Mouse (Mus musculus) myocyte (in vitro differentiated cells): ENCODE measurements around the gene Smco2.

Source experiments
- MAX ChIP-seq: IDR thresholded peaks from one replicate; pipeline ENCODE4 v1.6.1; 2011; ENCODE audit warnings: low read depth, mild to moderate bottlenecking, control low read depth
- MYOD1 ChIP-seq, 3 experiments: IDR thresholded peaks; one replicate each; pipeline ENCODE4 v1.6.1; 2011; ENCODE audit warnings: control low read depth in 2 of 3, low read depth in 2 of 3, mild to moderate bottlenecking in 2 of 3, moderate library complexity in 1 of 3; ENCODE audit not compliant: insufficient read length in 2 of 3, control insufficient read depth in 1 of 3
- MYOG ChIP-seq, 3 experiments: IDR thresholded peaks; one replicate each; pipeline ENCODE4 v1.6.1; 2011; ENCODE audit warnings: control low read depth in 2 of 3, low read depth in 2 of 3, mild to moderate bottlenecking in 2 of 3; ENCODE audit not compliant: insufficient read length in 2 of 3, control insufficient read depth in 1 of 3, insufficient read depth in 1 of 3
- POLR2A ChIP-seq: IDR thresholded peaks from one replicate; pipeline ENCODE4 v1.6.1; 2011; ENCODE audit warnings: low read depth, mild to moderate bottlenecking, control low read depth, moderate library complexity; ENCODE audit not compliant: insufficient read length
- TCF12 ChIP-seq: IDR thresholded peaks from one replicate; pipeline ENCODE4 v1.6.1; 2011; ENCODE audit warnings: mild to moderate bottlenecking, control low read depth; ENCODE audit not compliant: poor library complexity, insufficient read depth, severe bottlenecking
- USF1 ChIP-seq: IDR thresholded peaks from one replicate; pipeline ENCODE4 v1.6.1; 2011; ENCODE audit warnings: low read depth, mild to moderate bottlenecking, control low read depth, moderate library complexity

DNA sequence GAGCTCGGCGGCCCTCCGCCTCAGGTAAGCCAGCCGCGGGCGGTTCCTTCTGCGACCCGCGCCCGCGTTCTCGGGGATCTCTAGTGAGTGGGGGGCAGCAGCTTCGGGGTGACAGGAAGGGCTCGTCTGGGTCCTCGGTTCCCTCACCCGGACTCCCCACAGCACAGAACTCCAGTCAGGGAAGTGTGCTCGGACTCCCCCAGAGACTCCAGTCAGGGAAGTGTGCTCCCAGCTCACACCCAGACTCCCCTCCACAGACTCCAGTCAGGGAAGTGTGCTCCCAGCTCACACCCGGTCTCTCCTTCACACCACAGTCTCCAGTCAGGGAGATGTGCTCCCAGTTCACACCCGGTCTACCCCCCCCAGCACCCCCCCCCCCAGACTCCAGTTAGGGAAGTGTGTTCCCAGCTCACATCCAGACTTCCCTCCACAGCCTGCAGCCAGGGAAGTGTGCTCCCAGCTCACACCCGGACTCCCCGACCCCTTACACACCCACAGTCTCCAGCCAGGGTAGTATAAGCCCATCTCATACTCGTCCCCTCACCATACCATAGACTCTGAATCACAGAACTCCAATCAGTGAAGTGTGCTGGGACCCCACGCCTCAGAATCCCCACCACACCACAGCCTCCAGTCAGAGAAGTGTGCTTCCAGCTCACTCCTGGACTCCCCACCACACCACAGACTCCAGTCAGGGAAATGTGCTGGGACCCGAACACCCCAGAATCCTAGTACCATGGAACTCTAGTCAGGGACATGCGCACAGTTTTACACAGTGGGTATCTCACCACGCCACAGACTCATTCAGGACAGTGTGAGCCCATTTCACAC lies 39.0 kb downstream of the Smco2 start:
- no peak for TF ChIP-seq USF1
- TF ChIP-seq POLR2A, result no peak
- no peak for TF ChIP-seq MYOD1 (IDR thresholded peaks at IDR 0.05; ENCODE audit: control insufficient read depth in 1 of 3, insufficient read length in 2 of 3, low read depth in 2 of 3)
- no peak for TF ChIP-seq MAX
- no peak for TF ChIP-seq TCF12
- TF ChIP-seq MYOG (IDR thresholded peaks at IDR 0.05; ENCODE audit: control insufficient read depth in 1 of 3, insufficient read depth in 1 of 3, insufficient read length in 2 of 3, low read depth in 2 of 3), result no peak
